Mouse (Mus musculus): ENCODE measurements around the gene Corin. TPM values are rescaled to one million over a fixed set of nuclear protein-coding genes. Genes with fewer than 3 reads are reported as not detected.

Corin gene
- polyA plus RNA-seq, 1 experiment = 3.5 TPM

- WGBS = 80% methylated on average over 12 of the region's 12 CpGs
- Histone ChIP-seq H3K4me3 (ENCODE audit: control insufficient read depth, insufficient read depth, low read length) (no peak overlapping the region), H3K27me3 (ENCODE audit: control insufficient read depth, insufficient read depth, low read length) (no peaks in the 10 kb centered on the region), H3K4me1 (replicated peaks; ENCODE audit: control insufficient read depth, insufficient read depth, low read length) (no peaks in the 10 kb centered on the region), H3K27ac (ENCODE audit: control insufficient read depth, insufficient read depth, low read length) (no peak overlapping the region), H3K36me3 (ENCODE audit: control insufficient read depth, insufficient read depth, low read length) (no peaks in the 10 kb centered on the region)
- DNase-seq = no peak
- TF ChIP-seq POLR2A (IDR thresholded peaks at IDR 0.05; ENCODE audit: control insufficient read depth, extremely low read depth, insufficient read depth, low read length, poor library complexity) = no peak
- no peak for TF ChIP-seq CTCF (IDR thresholded peaks at IDR 0.05; ENCODE audit: borderline replicate concordance, control insufficient read depth, extremely low read depth, insufficient read depth, low read length, poor library complexity)
These were observed 31.8 kb downstream of the Corin start for GRCm38 (mm10) chr5:72472317-72473009.

DNA sequence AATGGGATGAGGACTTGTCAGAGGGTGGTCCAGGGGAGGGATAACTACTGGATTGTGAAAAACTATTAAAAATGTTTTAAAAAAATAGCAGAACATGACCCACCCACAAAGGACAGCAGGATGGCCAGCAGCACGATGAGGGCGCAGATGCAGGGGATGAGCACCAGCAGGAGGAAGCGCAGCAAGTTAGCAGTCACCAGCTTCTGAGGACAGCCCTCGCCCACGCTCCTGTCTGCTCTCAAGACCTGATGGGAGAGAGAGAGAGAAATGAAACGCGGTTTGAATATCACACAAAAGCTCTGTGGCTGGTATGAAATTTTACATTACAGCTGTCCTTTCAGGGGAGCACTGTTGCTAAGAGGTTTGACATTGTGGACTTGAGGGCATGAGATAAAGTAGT lies 32.5 kb downstream of the Corin start:
- no peaks in the 10 kb centered on the region for H3K27me3 ChIP-seq (ENCODE audit: control insufficient read depth, insufficient read depth, low read length)
- no peak overlapping the region for H3K4me3 ChIP-seq (ENCODE audit: control insufficient read depth, insufficient read depth, low read length)
- no peak overlapping the region for H3K27ac ChIP-seq (ENCODE audit: control insufficient read depth, insufficient read depth, low read length)
- no peak for DNase-seq
- no peak for TF ChIP-seq POLR2A (IDR thresholded peaks at IDR 0.05; ENCODE audit: control insufficient read depth, extremely low read depth, insufficient read depth, low read length, poor library complexity)
- TF ChIP-seq CTCF (IDR thresholded peaks at IDR 0.05; ENCODE audit: borderline replicate concordance, control insufficient read depth, extremely low read depth, insufficient read depth, low read length, poor library complexity) = no peak
- no peaks in the 10 kb centered on the region for H3K36me3 ChIP-seq (ENCODE audit: control insufficient read depth, insufficient read depth, low read length)
- H3K4me1 ChIP-seq (replicated peaks; ENCODE audit: control insufficient read depth, insufficient read depth, low read length) = no peaks in the 10 kb centered on the region
- WGBS = 81% methylated on average over 7 of the region's 7 CpGs

- Histone ChIP-seq H3K4me3 (ENCODE audit: control insufficient read depth, insufficient read depth, low read length) (no peak overlapping the region), H3K27ac (ENCODE audit: control insufficient read depth, insufficient read depth, low read length) (no peak overlapping the region), H3K27me3 (ENCODE audit: control insufficient read depth, insufficient read depth, low read length) (no peaks in the 10 kb centered on the region), H3K36me3 (ENCODE audit: control insufficient read depth, insufficient read depth, low read length) (no peaks in the 10 kb centered on the region), H3K4me1 (replicated peaks; ENCODE audit: control insufficient read depth, insufficient read depth, low read length) (no peaks in the 10 kb centered on the region)
- no peak for DNase-seq
- WGBS = 90% methylated on average over 3 of the region's 3 CpGs
- TF ChIP-seq CTCF (IDR thresholded peaks at IDR 0.05; ENCODE audit: borderline replicate concordance, control insufficient read depth, extremely low read depth, insufficient read depth, low read length, poor library complexity) = no peak
- no peak for TF ChIP-seq POLR2A (IDR thresholded peaks at IDR 0.05; ENCODE audit: control insufficient read depth, extremely low read depth, insufficient read depth, low read length, poor library complexity)
These were observed 39.3 kb downstream of the Corin start for GRCm38 (mm10) chr5:72464932-72465331.

- Histone ChIP-seq H3K27ac (ENCODE audit: control insufficient read depth, insufficient read depth, low read length) (no peak overlapping the region), H3K4me3 (ENCODE audit: control insufficient read depth, insufficient read depth, low read length) (no peak overlapping the region), H3K4me1 (replicated peaks; ENCODE audit: control insufficient read depth, insufficient read depth, low read length) (no peaks in the 10 kb centered on the region), H3K36me3 (ENCODE audit: control insufficient read depth, insufficient read depth, low read length) (no peaks in the 10 kb centered on the region), H3K27me3 (ENCODE audit: control insufficient read depth, insufficient read depth, low read length) (no peaks in the 10 kb centered on the region)
- TF ChIP-seq CTCF (IDR thresholded peaks at IDR 0.05; ENCODE audit: borderline replicate concordance, control insufficient read depth, extremely low read depth, insufficient read depth, low read length, poor library complexity) = no peak
- no peak for TF ChIP-seq POLR2A (IDR thresholded peaks at IDR 0.05; ENCODE audit: control insufficient read depth, extremely low read depth, insufficient read depth, low read length, poor library complexity)
- 95% methylated on average over 7 of the region's 7 CpGs for WGBS
- no peak for DNase-seq
These were observed 44.7 kb downstream of the Corin start for GRCm38 (mm10) chr5:72459374-72460112.

DNA sequence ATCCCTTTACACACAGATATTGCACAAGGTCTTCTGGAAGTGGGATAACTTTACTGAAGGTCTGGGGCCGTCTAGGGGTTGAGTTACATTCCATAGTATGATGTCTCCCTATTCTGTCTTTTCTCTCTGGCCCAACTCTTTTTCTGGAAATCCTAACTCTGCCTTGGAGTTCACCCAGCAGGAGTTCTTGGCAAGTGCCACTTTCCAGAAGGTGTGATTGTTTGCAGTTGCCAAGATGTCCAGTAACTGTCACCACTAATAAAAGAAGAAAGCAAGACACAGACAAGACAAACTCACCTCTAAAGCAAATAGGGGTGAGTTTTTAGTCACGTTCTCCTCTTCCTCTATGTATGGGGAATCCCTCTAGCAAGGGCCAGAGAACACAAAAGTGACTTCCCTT lies 50.6 kb downstream of the Corin start:
- Histone ChIP-seq H3K4me3 (ENCODE audit: control insufficient read depth, insufficient read depth, low read length) (no peak overlapping the region), H3K27me3 (ENCODE audit: control insufficient read depth, insufficient read depth, low read length) (no peaks in the 10 kb centered on the region), H3K36me3 (ENCODE audit: control insufficient read depth, insufficient read depth, low read length) (no peaks in the 10 kb centered on the region), H3K27ac (ENCODE audit: control insufficient read depth, insufficient read depth, low read length) (no peak overlapping the region), H3K4me1 (replicated peaks; ENCODE audit: control insufficient read depth, insufficient read depth, low read length) (no peaks in the 10 kb centered on the region)
- DNase-seq = no peak
- WGBS = 76% methylated on average over 2 of the region's 2 CpGs
- TF ChIP-seq CTCF (IDR thresholded peaks at IDR 0.05; ENCODE audit: borderline replicate concordance, control insufficient read depth, extremely low read depth, insufficient read depth, low read length, poor library complexity) (no peak), POLR2A (IDR thresholded peaks at IDR 0.05; ENCODE audit: control insufficient read depth, extremely low read depth, insufficient read depth, low read length, poor library complexity) (no peak)

DNA sequence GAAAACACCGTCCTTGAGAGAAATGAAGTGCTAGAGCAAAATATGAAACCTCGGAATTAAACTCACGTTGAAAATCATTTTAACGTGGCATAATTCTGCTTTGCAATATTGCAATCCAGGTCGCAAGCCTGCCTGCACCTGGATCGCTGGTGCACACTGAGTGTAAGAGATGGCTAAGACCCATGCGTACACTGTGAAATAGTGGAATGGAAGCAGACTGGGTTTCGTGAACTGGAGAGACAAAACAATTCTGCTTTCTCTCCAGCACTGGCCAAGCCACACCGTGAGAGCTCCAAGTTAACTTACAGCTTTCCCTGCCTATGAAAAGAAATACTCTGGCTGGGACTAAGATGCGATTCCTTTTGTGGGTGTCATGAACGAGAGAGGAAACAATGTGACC lies 51.1 kb downstream of the Corin start:
- no peaks in the 10 kb centered on the region for H3K36me3 ChIP-seq (ENCODE audit: control insufficient read depth, insufficient read depth, low read length)
- H3K4me1 ChIP-seq (replicated peaks; ENCODE audit: control insufficient read depth, insufficient read depth, low read length) = no peaks in the 10 kb centered on the region
- no peak overlapping the region for H3K4me3 ChIP-seq (ENCODE audit: control insufficient read depth, insufficient read depth, low read length)
- 91% methylated on average over 11 of the region's 11 CpGs for WGBS
- no peak for DNase-seq
- H3K27ac ChIP-seq (ENCODE audit: control insufficient read depth, insufficient read depth, low read length) = no peak overlapping the region
- H3K27me3 ChIP-seq (ENCODE audit: control insufficient read depth, insufficient read depth, low read length) = no peaks in the 10 kb centered on the region
- TF ChIP-seq POLR2A (IDR thresholded peaks at IDR 0.05; ENCODE audit: control insufficient read depth, extremely low read depth, insufficient read depth, low read length, poor library complexity) (no peak), CTCF (IDR thresholded peaks at IDR 0.05; ENCODE audit: borderline replicate concordance, control insufficient read depth, extremely low read depth, insufficient read depth, low read length, poor library complexity) (no peak)

Measured in thymus, adult 2 months (tissue).